Mouse (Mus musculus): ENCODE data around the gene Slc5a2. TPM values are rescaled to one million over a fixed set of nuclear protein-coding genes. Genes with fewer than 3 reads are reported as not detected.

Gene Slc5a2
- polyA plus RNA-seq, 1 experiment from 2014 or later, result not detected

DNA sequence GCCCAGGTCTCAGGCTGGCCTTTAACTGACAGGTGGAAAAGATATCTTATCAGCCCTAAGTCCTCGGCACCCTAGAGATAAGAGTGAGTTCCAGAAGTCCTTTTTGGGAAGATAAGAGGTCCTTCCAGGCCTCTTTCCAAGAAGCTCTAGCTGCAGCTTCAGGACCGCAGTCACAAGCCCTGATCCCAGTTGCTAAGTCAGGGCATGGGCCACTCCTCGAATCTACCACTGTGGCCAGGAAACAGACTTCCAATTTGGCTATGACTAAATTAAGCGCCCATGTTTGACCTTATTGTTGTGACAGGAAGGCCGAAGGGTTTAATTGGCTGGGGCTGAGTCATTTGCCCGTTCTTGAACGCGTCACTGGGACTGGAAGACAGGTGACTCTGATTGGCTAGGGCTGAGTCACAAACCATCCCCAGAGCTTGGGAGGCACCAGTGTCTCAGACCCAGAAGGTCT lies 44.8 kb downstream of the Slc5a2 start:
- Histone ChIP-seq H3K36me3 (replicated peaks) (no peaks in the 10 kb centered on the region), H3K4me1 (peaks cover 11% of the 10 kb centered on the region), H3K27me3 (ENCODE audit: poor library complexity, severe bottlenecking) (no peaks in the 10 kb centered on the region), H3K27ac (no peak overlapping the region), H3K4me3 (no peak overlapping the region), H3K9me3 (no peaks in the 10 kb centered on the region)
- 81% methylated on average over 8 of the region's 8 CpGs for WGBS
- no peak for DNase-seq (ENCODE audit: extremely low spot score, low spot score)

DNA sequence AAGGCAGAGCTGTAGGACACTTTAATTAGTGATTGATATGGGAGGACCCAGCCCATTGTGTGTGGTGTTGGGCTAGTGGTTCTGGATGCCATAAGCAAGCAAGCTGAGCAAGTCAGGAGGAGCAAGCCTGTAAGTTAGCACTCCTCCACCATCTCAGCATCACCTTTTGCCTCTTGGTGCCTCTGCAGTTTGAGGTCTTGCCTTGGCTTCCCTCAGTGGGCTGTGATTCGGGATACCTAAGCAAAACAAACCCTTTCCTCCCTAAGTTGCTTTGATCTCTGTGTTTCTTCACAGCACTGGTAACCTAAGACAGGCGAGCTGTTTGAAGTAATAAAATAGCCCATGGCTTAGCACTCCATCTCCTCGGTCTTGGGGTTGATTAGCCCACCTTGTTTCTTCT lies 45.8 kb downstream of the Slc5a2 start:
- Histone ChIP-seq H3K9me3 (no peaks in the 10 kb centered on the region), H3K36me3 (replicated peaks) (no peaks in the 10 kb centered on the region), H3K4me1 (peaks cover 11% of the 10 kb centered on the region), H3K4me3 (no peak overlapping the region), H3K27me3 (ENCODE audit: poor library complexity, severe bottlenecking) (no peaks in the 10 kb centered on the region), H3K27ac (no peak overlapping the region)
- no peak for DNase-seq (ENCODE audit: extremely low spot score, low spot score)
- 72% methylated on average over 3 of the region's 3 CpGs for WGBS

DNA sequence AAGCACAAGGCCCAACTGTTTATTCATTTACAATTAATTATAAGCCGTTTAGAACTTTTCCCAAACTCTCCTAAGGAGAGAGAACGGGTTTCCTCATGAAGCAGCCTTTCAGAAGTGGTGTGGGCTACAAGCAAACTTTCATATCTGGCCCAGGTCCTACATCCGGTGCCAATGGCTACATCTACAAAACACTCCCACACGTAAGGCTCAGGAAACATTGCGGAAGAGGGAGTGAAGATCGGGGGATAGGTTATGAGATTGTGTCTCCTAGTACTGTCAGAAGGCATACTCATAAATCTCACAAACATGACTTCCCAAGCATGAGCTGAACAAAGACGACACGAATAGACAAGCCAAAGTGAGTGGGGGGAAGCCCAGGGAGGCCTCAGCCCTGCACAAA lies 46.4 kb downstream of the Slc5a2 start:
- H3K4me1 ChIP-seq, result peaks cover 11% of the 10 kb centered on the region
- WGBS, result 82% methylated on average over 8 of the region's 8 CpGs
- H3K27me3 ChIP-seq (ENCODE audit: poor library complexity, severe bottlenecking), result no peaks in the 10 kb centered on the region
- no peak overlapping the region for H3K4me3 ChIP-seq
- DNase-seq (ENCODE audit: extremely low spot score, low spot score), result no peak
- no peaks in the 10 kb centered on the region for H3K36me3 ChIP-seq (replicated peaks)
- H3K27ac ChIP-seq, result no peak overlapping the region
- no peaks in the 10 kb centered on the region for H3K9me3 ChIP-seq

DNA sequence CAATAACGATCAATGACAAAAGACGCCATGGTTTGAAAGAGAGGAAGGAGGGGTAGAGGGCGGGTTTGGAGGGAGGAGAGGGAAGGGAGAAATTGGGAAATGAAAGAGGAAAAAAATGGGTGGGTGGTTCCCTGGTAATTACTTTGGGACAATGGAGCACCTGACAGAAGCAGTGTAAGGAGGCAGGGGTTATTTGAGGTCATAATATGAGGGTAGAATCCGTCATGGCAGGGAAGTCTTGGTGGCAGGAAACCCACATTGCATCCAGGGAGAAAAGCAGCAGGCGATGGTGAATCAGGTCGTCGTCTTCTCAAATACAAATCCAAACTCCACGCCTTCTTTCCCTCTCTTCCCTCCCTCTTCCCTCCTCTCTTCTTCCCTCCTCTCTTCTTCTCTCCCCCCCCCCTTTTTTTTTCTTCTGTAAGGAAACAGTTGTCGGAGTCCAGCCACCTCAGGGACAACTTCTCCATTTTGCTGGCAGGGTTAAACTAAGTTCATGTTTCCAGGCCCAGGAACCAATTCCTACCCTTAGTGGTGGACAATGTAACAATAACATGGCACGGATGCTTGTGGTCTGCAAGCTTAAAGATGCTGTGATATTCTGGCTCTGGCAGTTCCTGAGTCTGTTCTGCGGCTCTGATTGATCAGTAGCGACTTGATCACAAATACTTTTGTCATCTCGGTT lies 47.1 kb downstream of the Slc5a2 start:
- DNase-seq (ENCODE audit: extremely low spot score, low spot score), result no peak
- Histone ChIP-seq H3K36me3 (replicated peaks) (no peaks in the 10 kb centered on the region), H3K27me3 (ENCODE audit: poor library complexity, severe bottlenecking) (no peaks in the 10 kb centered on the region), H3K27ac (no peak overlapping the region), H3K9me3 (no peaks in the 10 kb centered on the region), H3K4me3 (no peak overlapping the region), H3K4me1 (peaks cover 14% of the 10 kb centered on the region)
- WGBS, result 78% methylated on average over 13 of the region's 13 CpGs

DNA sequence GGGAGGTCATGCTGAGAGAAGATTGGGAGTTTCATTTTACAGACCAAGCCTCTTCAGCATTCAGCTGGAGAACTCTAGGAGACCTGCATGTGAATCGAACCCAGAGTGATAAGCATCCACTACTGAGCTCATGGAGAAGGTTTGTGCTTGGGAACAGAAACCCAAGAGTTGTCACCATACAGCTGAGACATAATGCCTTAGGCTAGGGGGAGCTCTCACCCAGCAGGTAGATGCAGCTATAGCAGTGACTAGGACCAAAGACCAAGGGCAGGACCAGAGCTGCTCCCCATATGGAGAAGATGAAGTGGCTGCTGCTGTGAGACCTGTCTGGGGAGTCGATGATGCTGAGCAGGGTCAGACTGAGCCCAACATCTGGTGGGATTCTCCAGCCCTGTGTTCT lies 48.1 kb downstream of the Slc5a2 start:
- no peaks in the 10 kb centered on the region for H3K27me3 ChIP-seq (ENCODE audit: poor library complexity, severe bottlenecking)
- H3K4me1 ChIP-seq, result peaks cover 14% of the 10 kb centered on the region
- no peak overlapping the region for H3K4me3 ChIP-seq
- no peak for DNase-seq (ENCODE audit: extremely low spot score, low spot score)
- no peaks in the 10 kb centered on the region for H3K9me3 ChIP-seq
- no peak overlapping the region for H3K27ac ChIP-seq
- WGBS, result 92% methylated on average over 2 of the region's 2 CpGs
- H3K36me3 ChIP-seq (replicated peaks), result no peaks in the 10 kb centered on the region

DNA sequence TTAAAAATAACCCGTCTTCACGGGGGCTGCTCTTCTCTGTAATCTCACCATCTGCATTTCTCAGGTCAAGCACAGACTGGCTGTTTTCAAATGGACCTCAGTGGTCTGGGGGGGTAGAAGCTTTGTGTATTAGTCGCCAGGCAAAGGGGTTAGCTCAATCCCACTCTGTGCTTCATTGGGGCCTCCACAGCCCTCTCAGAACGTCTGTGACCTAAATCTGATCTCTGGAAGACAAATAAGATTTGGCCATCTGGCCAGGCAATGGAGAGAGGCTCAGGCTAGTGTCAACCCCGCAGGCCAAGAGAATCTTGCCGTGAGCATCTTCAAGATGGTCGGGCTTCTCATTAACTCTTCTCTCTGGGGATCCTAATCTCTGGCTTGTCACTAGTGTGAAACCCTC lies 49.0 kb downstream of the Slc5a2 start:
- Histone ChIP-seq H3K27ac (no peak overlapping the region), H3K9me3 (no peaks in the 10 kb centered on the region), H3K27me3 (ENCODE audit: poor library complexity, severe bottlenecking) (no peaks in the 10 kb centered on the region), H3K4me3 (no peak overlapping the region), H3K36me3 (replicated peaks) (no peaks in the 10 kb centered on the region), H3K4me1 (peaks cover 14% of the 10 kb centered on the region)
- WGBS, result 85% methylated on average over 7 of the region's 7 CpGs
- DNase-seq (ENCODE audit: extremely low spot score, low spot score), result no peak

DNA sequence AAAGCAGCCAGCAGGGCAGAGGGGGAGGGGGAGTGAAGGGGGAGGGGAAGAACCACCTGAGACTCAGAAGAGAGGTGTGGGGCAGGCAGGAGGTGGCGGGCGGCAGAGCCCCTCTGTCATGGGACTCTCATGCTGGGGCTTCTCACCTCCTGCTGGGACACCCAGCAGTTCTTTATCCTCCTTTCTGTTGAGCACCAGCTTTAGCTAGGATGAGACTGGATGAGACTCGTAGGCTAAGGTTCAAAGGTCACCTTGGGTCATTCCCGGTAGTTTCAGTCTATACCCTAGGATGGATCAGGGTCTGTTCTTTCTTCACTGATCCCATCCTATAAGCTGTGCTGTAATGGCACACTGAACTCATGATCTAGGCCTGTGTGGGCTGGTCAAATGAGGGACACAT lies 51.6 kb downstream of the Slc5a2 start:
- Histone ChIP-seq H3K9me3 (no peaks in the 10 kb centered on the region), H3K36me3 (replicated peaks) (no peaks in the 10 kb centered on the region), H3K4me1 (peaks cover 12% of the 10 kb centered on the region), H3K27ac (no peak overlapping the region), H3K4me3 (no peak overlapping the region), H3K27me3 (ENCODE audit: poor library complexity, severe bottlenecking) (no peaks in the 10 kb centered on the region)
- WGBS, result 44% methylated on average over 4 of the region's 4 CpGs
- no peak for DNase-seq (ENCODE audit: extremely low spot score, low spot score)

DNA sequence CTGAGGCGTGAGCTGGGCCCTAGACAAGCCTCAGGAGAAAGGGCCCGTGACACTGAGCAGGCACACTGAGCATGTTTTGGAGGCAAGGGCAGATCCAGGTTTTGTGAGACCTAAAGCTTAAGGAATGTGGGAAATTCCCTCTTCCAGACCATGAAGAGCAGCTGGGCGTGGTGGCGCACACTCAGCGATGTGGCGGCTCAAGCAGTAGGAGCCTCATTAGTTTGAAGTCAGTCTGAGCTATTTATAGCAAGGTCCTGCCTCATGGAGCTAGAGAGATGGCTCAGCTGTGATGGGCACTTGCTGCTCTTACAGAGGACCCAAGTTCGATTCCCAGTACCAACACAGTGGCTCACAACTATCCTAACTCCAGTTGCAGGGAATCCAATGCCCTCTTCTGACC lies 53.7 kb downstream of the Slc5a2 start:
- Histone ChIP-seq H3K27me3 (ENCODE audit: poor library complexity, severe bottlenecking) (no peaks in the 10 kb centered on the region), H3K27ac (no peak overlapping the region), H3K4me3 (no peak overlapping the region), H3K4me1 (peaks cover 7% of the 10 kb centered on the region; the same call in 1 of the 2 replicates), H3K36me3 (replicated peaks) (no peaks in the 10 kb centered on the region), H3K9me3 (no peaks in the 10 kb centered on the region)
- DNase-seq (ENCODE audit: extremely low spot score, low spot score), result no peak
- 85% methylated on average over 7 of the region's 7 CpGs for WGBS

DNA sequence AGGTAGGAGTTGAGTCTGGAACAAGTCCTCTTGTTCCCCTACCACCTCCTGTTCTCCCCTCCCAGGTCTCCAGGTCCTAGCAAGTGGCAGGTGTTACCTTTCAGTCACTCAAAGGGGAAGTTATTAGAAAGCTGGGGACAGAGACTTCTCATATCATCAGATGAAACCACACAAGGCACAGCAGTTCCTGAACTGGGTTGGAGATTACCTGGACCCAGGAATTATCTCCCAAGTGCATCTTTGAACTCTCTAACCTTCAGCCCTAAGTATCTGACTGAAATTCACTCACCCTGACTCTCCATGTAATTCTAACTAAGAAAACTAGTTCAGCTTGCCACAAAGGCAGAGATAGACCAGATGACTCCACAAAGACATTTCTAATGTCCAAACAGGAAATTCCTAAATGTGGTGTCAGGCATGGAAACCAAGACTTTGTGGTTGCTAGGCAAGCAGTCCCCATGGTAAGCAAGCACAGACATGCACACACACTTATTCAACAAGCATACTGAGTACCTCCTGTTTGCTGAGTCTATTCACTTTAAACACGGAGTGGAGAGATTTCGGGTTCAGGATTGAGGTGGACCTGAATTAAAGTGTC lies 54.9 kb downstream of the Slc5a2 start:
- Histone ChIP-seq H3K27me3 (ENCODE audit: poor library complexity, severe bottlenecking) (no peaks in the 10 kb centered on the region), H3K27ac (no peak overlapping the region), H3K4me1 (peaks cover 7% of the 10 kb centered on the region; the same call in 1 of the 2 replicates), H3K9me3 (no peaks in the 10 kb centered on the region), H3K4me3 (no peak overlapping the region), H3K36me3 (replicated peaks) (no peaks in the 10 kb centered on the region)
- 90% methylated on average over 2 of the region's 2 CpGs for WGBS
- DNase-seq (ENCODE audit: extremely low spot score, low spot score), result no peak

DNA sequence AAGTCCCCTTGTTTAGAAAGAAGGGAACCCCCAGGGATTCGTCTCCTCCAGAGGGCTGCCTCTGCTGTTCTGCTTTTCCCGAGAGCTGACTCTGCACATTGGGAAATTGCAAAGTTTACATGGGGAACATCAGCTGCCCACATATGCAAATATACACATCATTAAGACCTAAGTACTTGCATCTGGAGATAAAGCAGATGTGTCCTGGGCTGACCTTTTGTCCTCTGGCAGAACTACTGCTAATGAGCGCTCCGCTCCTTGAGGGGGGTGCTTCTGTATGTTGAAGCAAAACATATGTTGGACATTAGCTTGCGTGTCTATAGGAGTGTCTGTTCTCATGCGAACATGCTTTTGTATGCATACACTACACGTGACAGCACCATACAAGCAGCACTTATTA lies 55.8 kb downstream of the Slc5a2 start:
- Histone ChIP-seq H3K27me3 (ENCODE audit: poor library complexity, severe bottlenecking) (no peaks in the 10 kb centered on the region), H3K4me1 (peaks cover 7% of the 10 kb centered on the region; the same call in 1 of the 2 replicates), H3K27ac (no peak overlapping the region), H3K9me3 (no peaks in the 10 kb centered on the region), H3K36me3 (replicated peaks) (no peaks in the 10 kb centered on the region), H3K4me3 (no peak overlapping the region)
- 81% methylated on average over 7 of the region's 7 CpGs for WGBS
- no peak for DNase-seq (ENCODE audit: extremely low spot score, low spot score)

Small RNA genes lying within 50 kb of the gene (microRNA-seq; reads per million reads assigned to microRNA genes)
- gene Mir3103, result 0.90 reads per million

Other genes with a start within 250 kb of the Slc5a2 start
- 0.33 and 0.40 TPM in 2 replicates for gene Itgam, start 203.0 kb upstream of the Slc5a2 start, polyA plus RNA-seq (2016; fragmentation: Nextera tagmentation; extraction: Ambion mirVana)
- gene Gm49368, start 203.0 kb upstream of the Slc5a2 start, polyA plus RNA-seq (2016; fragmentation: Nextera tagmentation; extraction: Ambion mirVana), result not detected in 2 replicates
- gene Itgax, start 136.1 kb upstream of the Slc5a2 start, polyA plus RNA-seq (2016; fragmentation: Nextera tagmentation; extraction: Ambion mirVana), result not detected in 2 replicates
- not detected in 2 replicates for gene Itgad, start 111.3 kb upstream of the Slc5a2 start, polyA plus RNA-seq (2016; fragmentation: Nextera tagmentation; extraction: Ambion mirVana)
- gene Cox6a2, start 59.3 kb upstream of the Slc5a2 start, polyA plus RNA-seq (2016; fragmentation: Nextera tagmentation; extraction: Ambion mirVana), result not detected in 2 replicates
- 15.3 and 15.4 TPM in 2 replicates for gene Armc5, start 28.3 kb upstream of the Slc5a2 start, polyA plus RNA-seq (2016; fragmentation: Nextera tagmentation; extraction: Ambion mirVana)
- gene 9130023H24Rik, start 27.6 kb upstream of the Slc5a2 start, polyA plus RNA-seq (2016; fragmentation: Nextera tagmentation; extraction: Ambion mirVana), result 10.0 and 10.7 TPM in 2 replicates
- gene Tgfb1i1, start 18.8 kb upstream of the Slc5a2 start, polyA plus RNA-seq (2016; fragmentation: Nextera tagmentation; extraction: Ambion mirVana), result 22.5 and 23.3 TPM in 2 replicates
- gene BC017158, start 32.5 kb downstream of the Slc5a2 start, polyA plus RNA-seq (2016; fragmentation: Nextera tagmentation; extraction: Ambion mirVana), result 22.0 and 26.2 TPM in 2 replicates
- gene Rgs10, start 153.1 kb downstream of the Slc5a2 start, polyA plus RNA-seq (2016; fragmentation: Nextera tagmentation; extraction: Ambion mirVana), result 4.8 and 5.9 TPM in 2 replicates
- gene Tial1, start 196.1 kb downstream of the Slc5a2 start, polyA plus RNA-seq (2016; fragmentation: Nextera tagmentation; extraction: Ambion mirVana), result 27.1 and 27.8 TPM in 2 replicates